Mouse (Mus musculus) adrenal gland, adult (tissue): Measurements from ENCODE around the gene Etv2.

ENCODE experiments used
- DNase-seq, 2 experiments: peaks; one replicate each; pipeline ENCODE4 v3.0.0; 2022 to 2023; ENCODE audit warnings: low spot score in 1 of 2; ENCODE audit not compliant: inconsistent age in 2 of 2

Gene Etv2

DNA sequence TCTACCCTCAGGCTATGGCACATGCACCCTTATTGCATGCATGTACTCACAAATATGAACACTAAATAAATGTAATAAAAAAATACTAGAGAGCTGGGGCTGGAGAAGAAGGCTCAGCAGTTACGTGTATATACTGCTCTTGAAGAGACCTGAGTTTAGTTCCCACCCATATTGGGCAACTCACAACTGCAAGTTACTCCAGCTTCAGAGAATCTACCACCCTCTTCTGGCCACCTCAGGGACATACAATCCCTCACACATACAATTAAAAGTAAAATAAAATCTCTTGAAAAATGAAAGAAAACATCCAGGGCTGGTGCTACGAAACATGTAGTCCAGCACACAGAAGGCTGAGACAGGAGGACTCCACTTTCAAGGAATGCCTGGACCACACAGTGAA lies 21.2 kb downstream of the Etv2 start:
- no peak for DNase-seq

DNA sequence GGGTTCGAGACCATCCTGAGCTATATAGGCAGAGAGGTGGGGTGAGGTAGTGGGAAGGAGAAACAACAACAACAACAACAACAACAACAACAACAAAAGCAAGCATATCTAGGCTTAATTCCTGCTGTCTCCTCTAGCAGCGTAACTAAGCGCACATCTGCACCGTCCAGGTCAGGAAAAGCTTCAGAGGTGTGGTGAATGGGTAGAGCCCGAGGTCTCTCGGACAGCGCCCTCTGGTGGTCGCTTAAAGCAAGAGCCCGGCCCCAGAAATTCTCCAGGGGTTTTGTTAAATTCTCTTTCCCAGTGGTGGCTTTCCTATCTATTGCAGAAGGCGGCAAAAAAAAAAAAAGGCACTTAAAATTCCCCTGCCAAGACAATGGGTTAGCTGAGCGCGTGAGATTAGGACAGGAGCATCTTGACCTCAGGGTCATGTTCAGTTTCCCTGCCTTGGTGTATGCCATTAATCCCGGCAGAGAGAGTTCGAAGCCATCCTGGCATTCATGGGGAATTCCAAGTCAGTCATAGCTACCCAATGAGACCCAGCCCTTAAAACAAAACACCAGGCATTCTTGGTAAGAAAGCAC lies 22.0 kb downstream of the Etv2 start:
- DNase-seq: peak; percentile 55 to 86

DNA sequence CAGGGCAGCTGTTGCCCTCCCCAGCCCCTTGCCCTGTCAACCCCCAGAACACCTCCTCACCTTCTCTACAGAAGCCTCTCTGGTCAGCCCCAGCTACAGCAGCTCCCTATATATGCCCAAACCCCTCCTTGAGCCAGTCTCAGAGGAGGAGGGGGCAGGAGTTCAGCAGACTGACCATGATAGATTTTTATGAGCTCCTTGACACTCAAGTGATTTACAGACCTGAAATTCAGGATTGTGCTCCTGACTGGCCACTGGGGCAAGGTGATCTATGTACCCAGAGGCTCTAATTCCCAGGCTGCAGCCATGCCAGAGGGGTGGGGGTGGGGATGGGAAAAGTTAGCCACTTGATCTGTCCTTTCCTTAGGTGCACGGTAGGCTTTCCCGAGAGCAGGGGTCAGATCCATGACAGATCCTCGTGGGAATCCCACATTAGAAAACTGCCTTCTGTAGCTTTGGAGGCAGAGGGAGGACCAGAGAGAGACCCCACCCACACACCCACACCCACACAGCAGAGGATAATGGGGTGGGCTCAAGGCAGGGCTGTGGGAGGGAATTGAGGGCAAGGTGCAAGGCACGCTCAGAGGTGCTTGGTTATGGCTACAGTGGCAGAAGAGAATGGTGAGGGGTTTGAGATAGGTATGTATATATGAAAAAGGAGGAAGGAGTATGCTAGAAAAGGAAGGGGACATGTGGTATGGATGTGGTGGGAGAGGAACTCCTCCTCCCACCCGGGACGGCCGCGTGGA lies 22.8 kb downstream of the Etv2 start, which contains the start of gene Upk1a:
Upk1a (minus strand) TSS at position 194 of the 749 bp plus-strand sequence.
- DNase-seq: no peak

DNA sequence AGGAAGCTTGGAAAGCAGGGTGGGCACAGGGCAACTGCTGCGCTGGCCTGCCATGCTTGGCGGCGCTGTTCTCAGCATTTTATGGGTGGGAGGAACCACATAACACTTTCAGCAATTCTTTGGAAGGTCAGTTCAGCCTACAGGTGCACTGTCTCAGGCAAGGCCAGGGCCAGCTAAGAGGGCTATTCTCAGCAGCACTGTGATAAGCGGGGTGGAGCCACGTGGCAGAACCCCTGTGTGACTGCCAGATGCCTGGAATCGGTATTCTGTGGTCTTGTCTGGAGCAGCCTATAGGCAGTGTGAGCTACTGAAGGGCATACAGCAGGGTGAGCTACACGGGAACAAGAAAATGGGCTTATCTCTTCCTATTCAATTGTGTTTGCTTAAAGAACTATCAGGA lies 25.6 kb downstream of the Etv2 start:
- DNase-seq: no peak

DNA sequence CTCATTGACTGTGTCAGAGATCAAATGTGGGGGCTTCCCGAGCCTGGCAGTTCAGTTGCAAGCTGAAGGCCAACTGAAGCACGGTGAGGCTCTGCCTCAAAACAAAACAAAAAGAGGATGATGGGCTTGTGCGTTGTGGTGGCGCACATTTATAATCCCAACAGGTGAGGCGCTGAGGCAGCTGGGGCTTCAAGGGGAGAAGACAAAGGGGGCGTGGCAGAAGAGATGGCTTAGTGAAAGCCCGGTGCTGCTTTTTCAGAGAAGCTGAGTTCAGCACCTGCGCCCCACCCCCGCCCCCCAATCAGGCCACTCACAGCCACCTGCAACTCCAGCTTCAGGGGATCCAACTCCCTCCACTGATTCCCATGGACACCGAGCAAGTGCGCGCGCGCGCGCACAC lies 27.2 kb downstream of the Etv2 start:
- DNase-seq: no peak

DNA sequence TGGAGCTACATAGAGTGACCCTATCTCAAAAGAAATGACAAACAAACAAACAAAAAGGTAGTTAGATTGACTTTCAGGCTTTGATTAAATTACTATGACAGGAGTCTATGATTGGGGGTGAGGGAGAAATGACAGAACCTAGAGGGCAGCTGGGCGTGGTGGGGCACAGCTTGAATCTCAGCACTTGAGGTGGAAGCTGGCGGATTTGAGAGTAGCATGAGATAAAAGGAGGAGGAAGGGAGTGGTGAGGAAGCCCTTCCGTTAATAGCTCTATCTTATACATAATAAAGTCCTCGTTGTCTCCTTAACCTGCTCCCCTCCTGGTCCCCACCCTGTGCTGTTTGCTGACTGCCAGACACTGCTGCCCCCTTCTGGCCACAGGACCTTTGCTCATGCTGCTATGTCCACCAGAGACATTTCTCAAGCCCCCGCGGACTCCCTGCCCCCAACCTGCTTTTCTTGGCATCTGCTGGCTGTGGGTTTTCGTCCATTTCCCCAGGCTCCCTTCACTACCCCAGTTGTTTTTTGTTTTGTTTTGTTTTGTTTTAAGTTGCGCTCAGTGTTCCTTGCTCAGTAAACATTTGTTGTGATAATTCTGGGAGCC lies 27.8 kb downstream of the Etv2 start:
- DNase-seq: peak in 1 of 2 experiments; percentile 76

DNA sequence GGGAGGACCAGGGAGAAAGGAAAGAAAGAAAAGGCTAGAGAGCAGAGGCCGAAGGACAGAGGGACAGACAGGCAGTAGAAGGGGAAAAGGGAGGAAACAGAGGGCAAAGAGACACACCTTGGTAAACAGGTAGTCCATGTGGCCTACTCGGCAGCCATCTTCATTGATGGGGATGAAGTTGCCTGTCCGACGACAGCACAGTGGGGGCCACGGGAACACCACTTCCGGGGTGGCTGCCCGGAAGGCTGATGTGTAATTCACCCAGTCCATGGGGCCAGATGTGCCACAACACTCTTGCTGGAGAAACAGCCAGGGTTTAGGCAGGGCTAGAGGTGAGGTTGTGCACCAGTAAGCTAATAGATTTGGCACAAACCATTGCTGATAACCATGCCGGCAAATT lies 30.7 kb downstream of the Etv2 start:
- no peak for DNase-seq

DNA sequence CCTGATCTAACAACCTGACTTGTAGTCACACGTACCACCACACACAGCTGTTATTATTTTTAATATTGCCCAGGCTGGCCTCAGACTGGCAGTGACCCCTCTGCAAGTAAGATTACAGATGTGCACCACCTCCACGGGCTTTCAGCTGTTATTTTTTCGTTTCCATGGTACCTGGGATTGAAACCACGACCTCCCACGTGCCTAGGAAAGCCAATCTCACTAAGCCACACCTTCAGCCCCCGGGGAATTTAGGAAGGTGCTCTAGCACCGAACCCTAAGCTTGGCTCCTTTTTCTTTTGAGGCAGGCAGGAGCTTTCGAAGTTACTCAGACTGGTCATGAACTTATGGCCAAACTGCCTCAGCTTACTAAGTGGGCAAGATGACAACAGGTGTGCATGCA lies 31.2 kb downstream of the Etv2 start:
- DNase-seq: no peak

DNA sequence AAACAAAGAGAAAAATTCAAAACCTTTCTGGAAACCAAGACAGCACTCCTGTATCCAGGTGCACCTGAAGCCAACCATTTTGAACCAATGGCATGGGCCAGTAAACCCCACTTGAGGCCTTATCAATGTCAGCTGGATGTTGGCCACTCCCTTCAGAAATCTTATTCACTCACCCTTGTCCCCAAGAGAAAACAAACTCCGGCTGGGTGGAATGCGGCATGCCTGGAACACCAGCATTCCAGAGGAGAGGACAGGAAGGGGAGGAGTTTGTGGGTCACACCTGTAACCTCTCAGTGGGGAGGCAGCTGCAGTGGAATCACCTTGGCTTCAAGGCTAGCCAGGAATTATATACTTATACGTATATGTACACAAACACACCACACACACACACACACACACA lies 33.1 kb downstream of the Etv2 start:
- no peak for DNase-seq

DNA sequence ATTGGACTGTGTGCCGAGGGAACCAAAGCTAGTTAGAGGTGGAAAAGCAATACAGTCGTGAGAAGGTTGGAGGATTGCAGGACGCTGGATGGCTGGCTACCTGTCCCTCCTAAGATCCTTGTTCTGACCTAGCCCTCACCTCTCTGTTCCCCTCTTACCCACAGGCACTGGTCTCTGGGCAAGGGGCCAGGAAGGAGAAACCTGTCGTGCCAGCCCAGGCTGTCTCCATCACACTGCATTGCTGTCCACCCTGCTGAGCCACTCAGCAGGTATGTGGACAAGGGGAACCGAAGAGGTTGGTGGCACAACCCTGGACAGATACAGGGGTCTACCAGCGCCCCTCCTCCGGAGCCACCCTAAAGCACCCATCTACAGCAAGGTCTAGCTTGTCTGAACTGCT lies 35.0 kb downstream of the Etv2 start:
- no peak for DNase-seq

DNA sequence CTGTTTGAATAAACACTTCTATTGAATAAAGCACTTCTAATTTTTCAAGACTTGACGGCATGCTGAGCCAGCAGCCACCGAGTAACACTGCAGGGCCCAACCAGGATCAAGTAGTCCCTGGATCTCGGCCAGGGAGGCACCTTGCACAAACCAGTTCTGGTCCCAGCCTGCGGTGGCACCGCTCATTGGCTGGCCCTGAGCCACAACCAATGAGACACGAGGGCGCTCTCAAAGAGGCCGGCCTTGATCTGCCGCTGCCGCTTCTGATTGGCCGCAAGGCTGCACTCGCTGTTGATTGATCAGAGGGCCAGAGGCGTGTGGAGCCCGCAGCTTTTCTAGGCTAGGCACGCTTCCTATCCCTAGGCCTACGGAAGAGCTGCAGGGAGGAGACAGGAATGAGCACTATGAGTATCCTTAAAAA lies 35.7 kb downstream of the Etv2 start:
- peak; percentile 95 to 96 for DNase-seq

DNA sequence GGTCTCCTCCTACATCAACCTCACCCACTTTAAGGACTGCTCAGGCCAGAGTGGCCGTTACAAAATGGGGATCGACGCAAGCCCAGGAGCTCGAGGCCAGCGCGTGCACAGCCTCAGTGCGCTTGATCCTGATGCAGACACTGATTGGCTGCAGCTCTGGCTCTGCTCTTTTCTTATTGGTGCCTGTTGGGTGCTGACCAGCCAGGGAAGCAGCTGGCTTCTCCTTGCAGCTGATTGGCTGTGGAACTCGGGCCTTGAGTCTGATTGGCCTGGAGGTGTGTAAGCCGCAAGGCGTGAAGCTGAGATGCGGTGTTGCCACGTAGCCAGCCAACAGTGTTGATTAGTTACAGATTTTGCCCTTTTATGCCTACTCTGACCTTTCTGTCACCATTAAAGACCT lies 36.9 kb downstream of the Etv2 start, which contains the start of gene Zbtb32:
Zbtb32 (minus strand) TSS at position 124 of the 400 bp plus-strand sequence.
- DNase-seq: no peak

DNA sequence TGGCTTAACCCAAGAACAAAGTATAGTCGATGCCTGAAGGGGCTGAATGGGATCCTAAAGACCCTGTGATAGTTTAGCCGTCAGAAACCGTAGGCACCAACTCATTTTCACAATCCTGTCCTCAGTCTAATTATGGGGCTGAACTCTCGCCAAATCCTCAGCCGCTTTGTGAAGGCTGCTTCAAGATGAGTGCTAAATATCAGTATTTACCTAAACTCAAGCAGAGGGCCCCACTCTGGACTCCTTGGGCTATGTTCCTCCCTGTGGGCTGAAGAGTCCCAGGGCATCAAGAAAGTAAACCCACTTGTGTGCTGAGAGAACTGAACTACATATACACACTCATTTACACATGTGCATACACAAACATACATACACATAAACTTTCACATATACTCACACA lies 38.8 kb downstream of the Etv2 start:
- no peak for DNase-seq

DNA sequence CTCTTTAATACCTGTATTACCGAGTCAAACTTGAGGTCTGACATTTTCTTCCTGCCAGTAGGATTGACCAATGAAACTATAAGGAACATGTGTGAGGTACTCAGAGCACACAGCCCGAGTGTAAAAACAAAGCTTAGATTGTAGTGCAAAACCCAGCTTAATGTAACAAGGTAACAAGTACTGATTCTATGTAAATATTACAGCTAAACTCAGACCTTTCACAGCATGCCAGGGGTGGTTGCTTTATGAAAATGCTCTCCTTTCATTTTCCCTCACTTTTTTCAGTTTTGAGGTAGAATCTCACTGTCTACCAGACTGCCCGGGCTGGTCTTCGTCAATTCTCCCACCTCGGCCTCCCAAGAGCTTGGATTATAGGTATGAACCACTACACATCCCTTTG lies 39.6 kb downstream of the Etv2 start:
- DNase-seq: no peak

DNA sequence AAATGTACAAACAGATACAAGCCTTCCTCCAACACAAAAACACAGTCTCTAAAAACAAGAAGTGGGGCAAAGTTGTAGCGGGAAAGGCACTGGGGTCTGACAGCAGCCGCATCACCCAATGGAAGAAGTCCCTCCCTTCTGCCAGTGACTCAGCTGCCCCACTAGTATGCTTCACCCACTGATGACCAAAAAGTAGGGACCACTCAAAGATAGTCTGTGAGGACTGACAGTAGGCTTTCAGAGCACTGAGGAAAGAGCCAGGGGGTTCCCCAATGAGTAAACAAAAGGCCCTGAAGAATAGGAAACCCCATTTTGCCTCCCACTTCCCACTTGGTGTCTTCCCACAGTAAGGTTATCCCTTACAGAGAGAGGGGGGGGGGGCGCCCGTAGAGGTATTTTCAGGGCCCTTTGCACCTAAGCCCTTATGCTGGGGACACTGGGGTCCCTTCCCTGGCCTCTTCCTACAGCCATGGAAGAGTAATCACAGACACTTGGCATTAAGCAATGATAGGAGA lies 41.1 kb downstream of the Etv2 start:
- DNase-seq: no peak

DNA sequence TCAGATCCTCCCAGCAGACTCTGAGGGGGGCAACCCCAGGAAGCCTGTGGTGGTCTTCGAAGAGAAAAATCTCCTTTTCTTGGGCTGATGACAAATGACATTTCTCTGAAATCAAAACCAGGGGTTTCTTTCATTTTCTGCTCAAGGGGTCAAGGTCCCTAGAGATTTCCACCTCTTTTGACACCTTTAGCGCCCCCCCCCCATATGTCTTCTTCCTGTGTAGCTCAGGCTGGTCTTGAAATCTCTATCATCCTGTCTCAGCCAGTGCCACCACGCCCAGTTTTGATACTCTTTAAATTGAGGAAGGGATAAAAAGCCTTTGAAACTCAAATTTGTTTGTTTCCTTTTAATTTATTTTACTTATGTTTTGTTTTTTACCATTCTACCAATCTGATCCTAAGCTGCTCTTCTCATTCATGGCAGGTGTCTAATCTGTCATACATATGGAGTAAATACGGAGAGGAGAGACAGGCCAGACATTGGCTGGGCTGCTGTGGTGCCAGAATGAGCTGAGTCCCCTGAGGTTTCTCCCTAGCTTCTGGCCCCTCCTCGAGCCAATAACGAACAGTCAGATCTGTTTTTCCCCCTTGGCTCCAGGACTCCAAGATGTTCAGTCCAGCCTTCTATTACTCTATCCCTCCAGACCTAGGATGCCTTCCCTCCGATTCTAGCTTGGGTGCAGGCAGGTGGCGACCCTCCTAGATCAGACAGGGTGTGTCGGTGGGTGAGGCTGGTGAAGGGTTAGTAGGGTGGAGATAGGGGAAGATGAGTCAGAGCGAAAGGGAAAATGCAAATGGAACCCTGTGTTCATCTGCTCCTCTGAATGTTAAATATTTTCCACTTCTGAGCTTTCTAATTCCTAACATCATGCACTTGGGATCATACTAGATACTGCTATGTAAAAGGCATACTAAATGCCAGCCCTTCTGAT lies 41.8 kb downstream of the Etv2 start:
- no peak for DNase-seq

DNA sequence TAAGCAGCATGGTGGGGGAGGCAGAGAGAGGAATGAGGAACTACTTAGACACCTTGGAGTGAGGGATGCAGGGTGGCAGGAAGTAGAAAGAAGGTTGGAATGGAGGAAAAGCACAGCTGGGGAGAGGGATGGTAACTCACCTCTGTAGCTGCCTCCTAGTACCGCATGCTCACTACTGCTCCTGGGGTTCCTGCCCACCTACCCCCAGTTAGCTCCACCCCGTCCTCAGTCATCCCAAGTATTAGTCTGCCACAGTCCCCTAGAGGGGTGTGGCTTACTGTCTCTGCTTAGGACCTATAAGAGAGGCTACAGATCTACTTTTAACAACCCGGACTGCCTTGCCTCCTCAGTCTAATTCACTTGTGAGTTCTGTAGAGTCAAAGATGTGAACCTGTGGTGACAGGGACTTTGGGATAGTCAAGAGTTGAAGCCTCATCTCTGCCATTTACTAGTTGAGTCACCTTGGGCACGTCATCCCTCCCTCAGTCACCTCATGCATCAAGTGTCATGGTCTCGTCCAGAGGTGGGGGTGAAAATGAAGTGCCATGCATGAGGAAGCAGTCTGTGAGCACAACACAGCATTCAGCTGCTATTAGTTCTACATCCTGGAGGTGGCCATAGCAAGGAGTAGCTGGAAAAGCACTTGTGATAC lies 42.8 kb downstream of the Etv2 start:
- DNase-seq: peak in 1 of 2 experiments; percentile 69

DNA sequence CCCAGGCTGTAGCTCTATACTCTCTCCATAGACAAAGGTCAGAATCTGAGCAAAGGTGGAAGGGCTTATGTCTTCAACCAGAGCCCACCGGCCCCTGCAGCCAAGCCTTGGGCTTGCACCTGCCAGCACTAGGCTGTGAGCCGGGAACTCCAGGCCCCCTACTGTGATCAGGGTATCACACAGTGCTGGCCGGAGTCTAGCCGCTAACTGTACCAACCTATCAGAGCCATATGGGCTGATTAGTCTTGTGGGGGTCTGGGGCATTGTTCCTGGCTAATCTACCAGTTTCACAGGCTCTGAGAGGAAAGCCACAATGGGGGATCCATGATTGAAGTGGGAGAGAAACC lies 44.1 kb downstream of the Etv2 start:
- DNase-seq: no peak

DNA sequence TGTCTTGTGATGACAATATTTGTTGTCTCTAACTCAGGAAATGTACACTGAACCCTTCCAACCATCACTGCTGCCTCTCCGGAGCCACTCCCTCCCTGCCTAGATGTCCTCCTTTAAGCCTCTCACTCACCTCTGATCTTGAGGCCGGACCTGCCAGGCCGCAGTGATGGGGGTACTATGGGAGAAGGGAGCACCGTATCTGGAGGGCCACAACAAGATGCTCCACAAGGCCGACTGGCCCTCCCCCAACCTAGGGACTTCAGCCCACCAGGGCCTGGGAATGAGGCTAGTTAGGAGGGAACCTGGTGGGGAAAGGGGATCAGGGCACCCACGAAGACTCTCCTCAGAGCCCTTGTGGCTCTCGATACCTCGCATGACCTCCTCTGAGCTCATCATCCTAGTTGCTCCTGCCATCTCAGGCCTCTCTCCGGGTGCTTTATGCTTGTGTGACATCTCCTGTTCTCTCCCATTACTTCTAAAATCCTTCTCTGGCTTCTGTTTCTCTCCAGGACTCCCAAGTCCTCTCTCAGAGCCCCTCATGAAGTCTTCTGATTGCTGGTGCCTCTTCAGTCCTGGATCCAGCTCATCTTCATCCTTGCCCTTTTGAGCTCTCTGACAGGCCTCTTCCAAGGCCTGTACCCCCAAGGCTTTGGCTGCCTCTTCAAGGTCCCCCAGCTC lies 44.6 kb downstream of the Etv2 start:
- DNase-seq: peak in 1 of 2 experiments; percentile 67
